Mouse (Mus musculus): Measurements from ENCODE around the gene Tmco3.
"Not testable (repeated sequence)": the region's sequence is repeated elsewhere in the genome, so short reads cannot be mapped to it uniquely, and the experiment has no call there.

Gene Tmco3

DNA sequence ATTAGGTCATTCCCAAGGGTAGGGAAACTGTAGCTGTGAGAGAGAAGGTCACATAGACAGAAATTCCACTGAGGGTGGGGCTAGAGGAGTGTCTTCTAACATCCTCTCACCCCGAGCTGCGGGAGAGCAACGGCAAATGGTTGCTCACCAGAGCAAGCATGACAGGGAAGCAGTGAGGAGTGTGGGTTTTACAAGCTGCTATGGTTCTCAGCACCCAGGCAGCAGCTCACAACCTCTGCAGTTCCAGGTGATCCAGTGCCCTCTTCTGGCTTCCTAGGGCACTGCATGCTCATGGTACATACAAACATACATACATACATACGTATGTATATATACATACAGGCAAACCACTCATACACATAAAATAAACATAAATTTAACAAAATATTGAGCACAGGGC is 17.9 kb downstream of the Tmco3 start:
- intact Hi-C loops (cut with DNase I) = no loop called here

DNA sequence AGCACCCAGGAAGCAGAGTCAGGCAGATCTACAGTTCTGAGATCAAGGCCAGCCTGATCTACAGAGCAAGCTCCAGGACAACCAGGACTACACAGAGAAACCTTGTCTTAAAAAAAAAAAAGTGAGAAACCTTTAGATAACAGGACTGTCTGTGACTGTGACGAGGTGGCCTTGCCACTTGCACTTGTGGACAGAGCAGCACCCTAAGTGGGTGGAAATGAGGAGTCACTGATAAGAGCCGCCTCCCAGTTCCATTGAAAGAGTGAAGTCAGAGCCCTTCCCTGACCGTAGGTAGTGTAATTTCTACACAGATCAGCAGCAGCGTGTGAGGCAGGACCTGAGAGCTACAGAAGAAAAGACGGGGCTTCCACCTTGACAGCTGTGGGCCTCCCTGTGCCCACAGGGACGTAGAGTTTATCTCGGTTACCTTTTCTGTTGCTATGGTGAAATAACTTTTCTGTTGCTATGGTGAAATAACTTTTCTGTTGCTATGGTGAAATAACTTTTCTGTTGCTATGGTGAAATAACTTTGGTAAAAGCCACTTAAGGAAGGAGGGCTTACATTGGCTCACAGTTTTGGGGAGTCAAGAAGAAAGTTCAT is 18.4 kb downstream of the Tmco3 start:
- intact Hi-C loops (cut with DNase I) = no loop called here

- intact Hi-C loops (cut with DNase I) = no loop called here
Observed at GRCm38 (mm10) chr8:13306916-13307315, 18.9 kb downstream of the Tmco3 start.

DNA sequence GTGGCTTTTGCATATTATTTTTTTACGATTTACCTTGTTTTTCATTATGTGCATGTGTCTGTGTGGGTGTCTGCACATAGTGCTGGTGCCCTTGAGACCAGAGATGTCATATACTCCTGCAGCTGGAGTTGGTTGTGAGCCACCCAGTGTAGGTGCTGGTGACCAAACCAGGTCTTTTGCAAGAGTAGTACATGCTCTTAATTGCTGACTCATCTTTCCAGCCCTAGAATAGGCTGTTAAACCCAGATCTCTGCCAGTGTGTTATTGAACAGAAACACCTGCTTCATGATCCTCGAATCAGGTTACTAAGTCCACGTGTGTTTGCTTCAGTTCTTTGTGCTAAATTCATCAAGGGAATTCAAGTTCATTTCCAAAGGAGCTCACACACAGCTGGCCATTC is 26.9 kb downstream of the Tmco3 start:
- intact Hi-C loops (cut with DNase I) = no loop called here

DNA sequence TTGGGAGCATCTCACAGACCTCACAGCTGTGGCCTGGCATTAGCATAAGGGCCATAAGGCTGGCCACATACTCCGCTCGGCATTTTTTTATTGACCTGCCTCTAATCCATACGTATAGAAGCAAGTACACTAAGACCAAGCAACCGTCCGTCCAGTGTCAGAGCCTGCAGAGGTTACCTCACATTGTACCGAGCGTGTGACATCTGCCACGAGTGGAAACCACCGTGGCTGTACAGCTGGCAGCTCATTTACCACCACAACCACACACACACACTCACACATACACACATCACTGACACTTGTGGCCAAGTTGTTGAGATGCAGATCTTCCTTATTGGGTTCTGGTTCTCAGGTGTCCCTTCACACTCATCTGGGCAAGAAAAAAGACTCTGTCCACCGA is 28.7 kb downstream of the Tmco3 start:
- intact Hi-C loops (cut with DNase I) = no loop called here

DNA sequence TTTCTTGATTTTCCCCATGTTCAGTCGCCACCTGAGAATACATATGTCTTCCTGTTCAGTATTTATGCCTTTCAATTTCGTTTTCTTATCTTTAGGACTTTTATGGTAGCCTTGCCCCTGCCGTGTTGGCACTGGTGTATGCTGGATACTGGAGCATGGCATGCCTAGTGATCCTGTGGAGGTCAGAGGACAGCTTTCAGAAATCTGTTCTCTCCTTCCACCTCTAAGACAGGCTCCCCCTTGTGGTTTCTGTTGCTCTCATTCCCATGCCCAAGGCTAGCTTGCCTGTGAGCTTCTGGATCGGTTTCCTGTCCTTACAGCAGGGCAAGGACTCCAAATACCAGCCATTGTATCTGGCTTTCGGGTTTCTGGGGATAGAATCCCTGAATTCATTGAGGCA is 38.6 kb downstream of the Tmco3 start:
- intact Hi-C loops (cut with DNase I) = no loop called here

DNA sequence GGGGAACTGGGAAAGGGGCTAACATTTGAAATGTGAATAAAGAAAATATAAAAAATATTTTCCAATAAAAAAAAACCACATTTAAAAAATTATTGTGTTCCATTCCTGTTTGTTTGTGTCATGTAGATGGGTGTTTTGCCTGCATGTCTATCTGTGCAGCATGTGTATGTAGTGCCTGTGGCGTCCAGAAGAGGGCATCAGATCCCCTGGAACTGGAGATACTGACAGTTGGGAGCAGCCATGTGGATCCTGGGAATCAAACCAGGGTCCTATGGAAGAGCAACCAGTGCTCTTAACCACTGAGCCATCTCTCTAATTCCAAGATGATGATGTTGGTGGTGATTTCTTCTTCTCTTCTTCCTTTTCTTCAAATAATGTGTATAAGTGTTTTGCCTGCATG is 46.7 kb downstream of the Tmco3 start:
- intact Hi-C loops (cut with DNase I) = no loop called here

GRCm38 (mm10) chr8:13337245-13337644 is 49.3 kb downstream of the Tmco3 start:
- intact Hi-C loops (cut with DNase I) = not testable (repeated sequence)

GRCm38 (mm10) chr8:13337678-13338077 is 49.7 kb downstream of the Tmco3 start:
- intact Hi-C loops (cut with DNase I) = no loop called here

GRCm38 (mm10) chr8:13338255-13338860 is 50.4 kb downstream of the Tmco3 start, which contains the start of gene Tfdp1:
Gene Tfdp1 (plus strand): TSS chr8:13338751.
- intact Hi-C loops (cut with DNase I) = no loop called here

- intact Hi-C loops (cut with DNase I) = no loop called here
Observed at GRCm38 (mm10) chr8:13338901-13339645, 51.1 kb downstream of the Tmco3 start.

DNA sequence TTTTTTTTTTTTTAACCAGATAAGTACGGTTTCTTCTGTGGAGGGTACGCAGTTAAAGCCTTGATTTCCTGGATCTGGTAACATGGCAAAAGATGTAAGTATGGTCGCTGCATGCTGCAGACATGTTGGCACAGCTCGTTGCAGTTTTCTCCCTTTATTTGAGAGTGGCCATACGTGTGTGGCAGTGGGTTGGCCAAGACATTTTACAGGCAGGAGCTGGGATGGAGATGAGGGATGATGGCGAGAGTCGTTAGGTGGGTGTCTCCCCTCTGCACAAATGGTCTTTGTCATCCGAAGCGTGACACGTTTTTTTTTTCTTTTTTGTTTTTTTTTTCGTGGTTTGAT is 51.6 kb downstream of the Tmco3 start:
- intact Hi-C loops (cut with DNase I) = no loop called here

DNA sequence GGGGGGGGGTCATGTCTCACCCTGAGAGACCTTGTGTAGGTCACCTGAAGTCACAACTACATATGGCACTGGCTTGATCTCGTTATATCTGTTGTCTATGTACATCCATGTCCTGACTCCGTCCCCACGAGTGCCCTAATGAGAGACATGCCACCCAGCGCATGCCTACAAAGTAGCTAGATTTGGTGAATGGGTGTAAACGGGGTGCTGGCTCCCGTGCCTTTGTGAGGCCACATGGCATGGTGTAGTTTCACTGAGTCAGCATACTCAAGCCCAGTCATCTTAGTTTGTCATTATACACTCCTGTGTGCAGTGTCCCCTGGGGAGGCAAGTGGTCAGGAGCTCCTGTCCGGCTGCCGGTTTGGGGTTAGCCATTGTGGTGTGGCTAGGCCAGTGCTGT is 52.7 kb downstream of the Tmco3 start:
- intact Hi-C loops (cut with DNase I) = no loop called here

GRCm38 (mm10) chr8:13342340-13342739 is 54.4 kb downstream of the Tmco3 start:
- intact Hi-C loops (cut with DNase I) = no loop called here

- intact Hi-C loops (cut with DNase I) = no loop called here
Observed at GRCm38 (mm10) chr8:13343134-13343533, 55.1 kb downstream of the Tmco3 start.

DNA sequence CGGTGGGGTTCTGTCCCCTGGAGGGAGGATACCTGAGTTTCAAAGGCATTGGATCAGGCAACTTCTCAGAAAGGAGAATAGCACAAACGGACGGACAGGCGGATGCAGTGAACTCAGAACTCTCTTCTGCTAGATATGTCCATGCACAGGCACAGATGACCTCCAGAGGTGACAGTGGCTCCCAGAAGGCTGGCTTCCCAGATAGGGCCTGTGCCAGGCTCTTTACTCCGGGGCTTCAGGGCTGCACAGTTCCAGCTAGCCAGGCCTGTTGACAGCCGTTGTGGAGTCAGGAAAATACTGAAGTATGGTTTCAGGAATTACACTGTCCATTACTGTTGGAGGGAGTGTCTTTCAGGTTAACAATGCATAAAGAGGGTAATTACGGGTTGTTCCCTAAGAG is 62.1 kb downstream of the Tmco3 start:
- intact Hi-C loops (cut with DNase I) = no loop called here

DNA sequence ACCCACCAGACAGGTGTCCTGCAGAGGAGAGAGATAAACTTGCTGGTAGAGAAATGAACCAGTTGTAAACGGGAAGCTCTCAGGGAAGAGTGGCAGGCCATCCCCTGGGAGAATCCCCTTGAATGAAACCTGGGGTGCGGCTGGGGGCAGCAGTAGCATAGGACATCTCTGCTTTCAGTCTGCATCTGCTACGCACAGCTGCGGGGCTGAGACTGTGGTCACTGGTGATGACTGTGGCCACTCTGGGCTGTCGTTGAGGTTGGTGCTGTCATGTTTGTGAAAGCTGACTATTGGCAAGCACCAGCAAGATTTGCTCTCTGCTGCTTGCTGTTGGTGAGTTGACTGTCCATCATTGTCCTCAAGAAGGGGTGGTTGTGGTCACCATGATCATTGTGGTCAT is 63.6 kb downstream of the Tmco3 start:
- intact Hi-C loops (cut with DNase I) = no loop called here

DNA sequence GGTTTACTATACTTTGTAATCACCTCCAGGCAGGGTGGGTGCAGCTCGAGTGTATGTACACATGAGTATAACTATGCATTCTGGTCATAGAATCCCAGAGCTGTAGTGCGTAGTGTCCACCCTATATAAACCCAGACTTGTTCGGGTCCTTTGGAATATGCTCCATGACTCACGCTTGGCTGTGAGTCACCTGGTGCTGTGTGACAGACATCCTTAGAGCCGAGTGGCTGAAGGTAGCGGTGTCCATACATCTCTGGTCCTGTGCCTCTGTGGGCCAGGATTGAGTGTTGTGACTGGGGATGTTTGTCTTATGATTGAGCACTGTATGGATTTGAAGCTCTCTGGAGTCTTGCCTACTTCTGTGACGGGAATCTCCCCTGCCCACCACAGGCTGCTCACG is 64.6 kb downstream of the Tmco3 start:
- intact Hi-C loops (cut with DNase I) = no loop called here

DNA sequence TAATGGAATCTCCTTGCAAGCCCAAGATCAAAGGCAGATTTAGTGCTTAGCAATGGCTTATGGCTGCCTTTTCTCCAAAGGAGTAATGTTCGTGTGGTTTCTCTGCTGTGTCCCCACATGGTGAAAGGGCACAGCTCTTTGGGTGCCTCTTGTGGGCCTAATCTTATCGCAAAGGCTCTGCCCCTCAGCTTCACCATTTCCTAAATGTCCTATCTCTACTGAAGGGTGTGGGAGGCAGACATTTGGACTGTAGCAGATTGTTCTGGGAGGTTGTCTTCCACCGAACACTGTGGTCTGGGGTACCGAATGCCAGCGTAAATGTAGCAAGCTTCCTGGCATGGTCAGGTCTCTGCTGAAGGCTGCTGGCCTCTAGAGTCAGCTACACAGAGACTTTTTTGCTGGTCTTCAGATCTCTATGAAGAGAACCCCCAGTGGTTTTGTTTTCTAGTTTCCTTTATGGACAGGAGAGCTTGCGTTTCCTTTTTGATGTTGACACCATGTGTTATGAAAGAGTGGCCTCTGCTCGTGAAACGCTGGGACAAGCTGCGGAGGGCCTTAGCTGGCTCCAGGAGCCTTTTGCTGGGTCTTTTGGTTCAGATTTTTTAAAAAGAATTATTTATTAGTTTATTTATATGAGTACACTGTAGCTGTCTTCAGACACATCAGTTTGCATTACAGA is 65.3 kb downstream of the Tmco3 start:
- intact Hi-C loops (cut with DNase I) = no loop called here

GRCm38 (mm10) chr8:13353883-13354282 is 65.9 kb downstream of the Tmco3 start:
- intact Hi-C loops (cut with DNase I) = no loop called here

DNA sequence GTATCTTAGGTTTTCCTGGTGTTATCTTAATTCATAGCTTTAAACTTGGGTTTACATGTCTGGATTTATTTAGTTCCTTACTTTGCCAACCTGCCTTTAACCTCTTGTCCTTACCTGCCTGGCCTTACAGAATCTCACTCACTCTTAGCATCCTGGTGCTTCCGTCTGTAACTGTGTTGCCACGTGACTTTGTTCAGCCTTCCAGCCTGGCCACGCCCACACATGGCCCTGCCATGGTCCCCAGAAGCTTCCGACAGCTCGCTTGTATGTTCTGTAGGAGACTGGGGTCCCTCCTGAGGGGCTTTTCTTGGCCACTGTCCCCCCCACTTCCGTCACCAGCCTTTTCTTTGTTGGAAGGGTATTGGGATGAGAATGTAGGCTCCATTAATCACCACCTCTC is 68.2 kb downstream of the Tmco3 start:
- intact Hi-C loops (cut with DNase I) = no loop called here

DNA sequence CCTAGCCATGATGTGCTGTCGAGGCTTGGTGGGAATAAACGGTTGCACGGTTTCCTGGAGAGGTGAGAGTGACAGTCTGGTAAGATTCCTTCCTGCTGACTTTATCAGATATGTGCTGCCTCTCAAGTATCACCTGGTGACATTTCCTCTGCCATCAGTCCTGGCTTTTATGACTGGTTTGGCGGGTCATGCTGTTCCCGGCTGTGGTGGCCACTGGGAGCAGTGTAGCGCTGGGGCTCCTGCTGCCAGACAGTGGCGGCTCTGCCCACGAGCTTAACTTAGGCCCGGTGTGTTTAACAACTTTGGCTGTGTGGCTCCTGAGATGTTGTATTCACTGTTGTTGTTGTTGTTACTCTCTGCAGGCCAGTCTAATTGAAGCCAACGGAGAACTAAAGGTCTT is 68.7 kb downstream of the Tmco3 start:
- intact Hi-C loops (cut with DNase I) = no loop called here

Data from adrenal gland (tissue).